Mouse (Mus musculus) forebrain, embryonic 10.5 days (tissue): ENCODE data around the gene Rrp1b. TPM values are rescaled to one million over a fixed set of nuclear protein-coding genes. Genes with fewer than 3 reads are reported as not detected.

Experiments used
- DNase-seq: peaks from one replicate; pipeline ENCODE4 v3.0.0-alpha.2; 2017; ENCODE audit warnings: low spot score; ENCODE audit errors: extremely low spot score
- H3K27ac ChIP-seq: fragments of 300-500 bp; sonication (generic); 2 replicates; pipeline ENCODE4 v1.5.1; 2016; ENCODE audit warnings: mild to moderate bottlenecking
- H3K27me3 ChIP-seq: fragments of 300-500 bp; sonication (generic); 2 replicates; pipeline ENCODE4 v1.6.1; 2016; ENCODE audit warnings: mild to moderate bottlenecking; ENCODE audit not compliant: poor library complexity, severe bottlenecking
- H3K36me3 ChIP-seq: fragments of 300-500 bp; sonication (generic); replicated peaks from 2 replicates; pipeline ENCODE4 v1.6.1; 2016; ENCODE audit warnings: mild to moderate bottlenecking, moderate library complexity
- H3K4me1 ChIP-seq: fragments of 300-500 bp; sonication (generic); 2 replicates; pipeline ENCODE4 v1.6.1; 2016
- H3K4me3 ChIP-seq: fragments of 300-500 bp; sonication (generic); 2 replicates; pipeline ENCODE4 v1.5.1; 2016; ENCODE audit warnings: mild to moderate bottlenecking, moderate library complexity
- H3K9me3 ChIP-seq: fragments of 300-500 bp; sonication (generic); 2 replicates; pipeline ENCODE4 v1.6.1; 2016; ENCODE audit warnings: mild to moderate bottlenecking, moderate library complexity
- WGBS: fragments of 180-500 bp; shearing (Covaris S2); methylation state at CpG from one replicate; pipeline ENCODE4 v1.1.7; 2016; 5-methylcytosine and 5-hydroxymethylcytosine counted together
- polyA plus RNA-seq: library from polyadenylated mRNA; unstranded; fragments of >200 nt; fragmentation: Nextera tagmentation; extraction: Ambion mirVana; gene quantifications from 2 replicates; pipeline ENCODE4 v1.2.1, GENCODE M21; 2016

The Rrp1b gene
- polyA plus RNA-seq, 1 experiment from 2014 or later = 109 TPM

- Histone ChIP-seq H3K9me3 (no peaks in the 10 kb centered on the region), H3K27ac (no peak overlapping the region), H3K36me3 (no peaks in the 10 kb centered on the region), H3K4me1 (no peaks in the 10 kb centered on the region), H3K4me3 (no peak overlapping the region), H3K27me3 (no peaks in the 10 kb centered on the region)
- DNase-seq = no peak
Observed at GRCm38 (mm10) chr17:32013659-32014058, 22.2 kb upstream of the Rrp1b start.

DNA sequence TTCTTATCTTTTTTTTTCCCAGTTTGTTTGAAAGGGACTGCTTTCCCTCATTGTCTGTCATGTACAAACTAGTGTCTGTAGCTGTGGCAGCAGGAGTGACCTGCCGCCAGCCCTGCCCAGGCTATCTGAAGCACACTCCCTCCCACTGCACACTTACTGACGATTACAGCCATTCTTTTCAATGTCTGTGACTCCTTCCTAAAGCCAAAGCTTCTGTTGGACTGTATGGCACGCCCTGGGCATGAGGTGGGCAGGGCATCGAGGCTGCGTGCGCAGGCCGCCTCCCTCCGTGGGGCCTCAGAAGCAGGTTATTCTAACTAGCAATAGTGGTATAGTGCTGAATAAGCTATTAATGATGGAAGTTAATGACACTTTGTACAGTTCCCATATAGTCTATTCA, 19.4 kb upstream of the Rrp1b start:
- DNase-seq = no peak
- H3K27ac ChIP-seq = no peak overlapping the region
- no peaks in the 10 kb centered on the region for H3K9me3 ChIP-seq
- no peaks in the 10 kb centered on the region for H3K36me3 ChIP-seq
- no peak overlapping the region for H3K4me3 ChIP-seq
- no peaks in the 10 kb centered on the region for H3K27me3 ChIP-seq
- H3K4me1 ChIP-seq = no peaks in the 10 kb centered on the region
- WGBS = 90% methylated on average over 8 of the region's 8 CpGs

DNA sequence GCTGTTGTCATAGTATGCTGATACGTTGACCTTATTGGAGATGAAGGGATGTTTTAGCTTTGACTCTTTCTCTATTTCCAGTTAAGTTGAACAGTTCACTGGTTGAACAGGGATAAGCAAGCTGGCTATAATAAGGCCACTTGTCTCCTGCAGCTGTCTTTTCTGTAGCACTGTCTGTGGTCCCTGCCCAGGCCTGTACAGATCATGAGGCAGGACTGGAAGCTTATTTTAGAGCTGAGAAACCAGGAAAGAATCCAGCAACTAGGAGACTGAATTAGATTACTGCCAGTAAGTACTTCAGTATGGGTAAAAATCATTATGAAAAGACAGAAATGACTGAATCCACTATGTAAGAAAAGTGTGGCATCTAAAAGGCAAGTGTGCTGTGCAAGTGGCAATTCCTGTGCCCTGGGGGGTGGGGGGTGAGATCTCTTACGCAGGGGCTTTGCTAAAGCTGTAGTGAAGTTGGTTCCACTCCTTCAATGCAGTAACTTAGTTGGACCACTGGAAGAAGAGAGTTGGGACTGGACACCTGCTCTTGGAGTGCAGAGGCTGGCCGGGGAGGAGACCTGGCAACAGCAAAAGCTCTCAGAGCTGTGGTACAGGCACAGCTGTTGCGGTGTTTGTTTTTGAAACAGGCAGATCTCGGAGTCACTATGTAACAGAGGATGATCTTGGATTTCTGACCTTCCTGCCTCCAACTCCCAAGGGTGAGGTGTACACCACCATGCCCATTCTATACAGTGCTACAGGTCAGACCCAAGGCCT, 17.6 kb upstream of the Rrp1b start:
- Histone ChIP-seq H3K36me3 (no peaks in the 10 kb centered on the region), H3K27ac (no peak overlapping the region), H3K27me3 (no peaks in the 10 kb centered on the region), H3K9me3 (no peaks in the 10 kb centered on the region), H3K4me1 (no peaks in the 10 kb centered on the region), H3K4me3 (no peak overlapping the region)
- DNase-seq = no peak
- 87% methylated on average over 5 of the region's 5 CpGs for WGBS

DNA sequence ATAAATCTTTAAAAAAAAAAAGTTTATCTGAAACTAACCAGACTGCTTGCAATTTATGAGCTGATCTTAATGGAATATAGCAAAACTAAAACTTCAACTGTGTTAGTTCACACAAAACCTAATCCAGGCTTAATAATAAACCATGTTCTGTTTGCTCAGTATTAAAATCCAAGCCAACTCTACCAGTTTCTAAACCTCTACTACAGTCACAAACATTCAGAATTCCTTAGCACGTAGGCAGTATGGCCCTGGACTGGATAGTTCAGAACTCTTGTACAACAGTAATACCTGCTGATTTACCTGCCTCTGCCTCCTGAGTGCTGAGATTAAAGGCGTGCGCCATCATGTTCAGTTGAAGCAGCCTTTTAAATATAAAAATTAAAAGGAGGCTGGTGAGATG, 13.9 kb upstream of the Rrp1b start:
- 89% methylated on average over 3 of the region's 3 CpGs for WGBS
- H3K9me3 ChIP-seq = no peaks in the 10 kb centered on the region
- H3K4me1 ChIP-seq = 0 out of 2 replicates have a peak, but pooled peaks cover 5% of the 10 kb centered on the region
- no peak for DNase-seq
- no peak overlapping the region for H3K4me3 ChIP-seq
- no peak overlapping the region for H3K27ac ChIP-seq
- no peaks in the 10 kb centered on the region for H3K36me3 ChIP-seq
- H3K27me3 ChIP-seq = no peaks in the 10 kb centered on the region

- 87% methylated on average over 6 of the region's 6 CpGs for WGBS
- no peak for DNase-seq
Observed at GRCm38 (mm10) chr17:32022551-32022950, 13.3 kb upstream of the Rrp1b start.

GRCm38 (mm10) chr17:32023088-32023487, 12.8 kb upstream of the Rrp1b start:
- Histone ChIP-seq H3K36me3 (no peaks in the 10 kb centered on the region), H3K4me3 (no peak overlapping the region), H3K9me3 (no peaks in the 10 kb centered on the region), H3K4me1 (0 out of 2 replicates have a peak, but pooled peaks cover 5% of the 10 kb centered on the region), H3K27ac (no peak overlapping the region), H3K27me3 (no peaks in the 10 kb centered on the region)
- 84% methylated on average over 8 of the region's 8 CpGs for WGBS
- DNase-seq = no peak

More at GRCm38 (mm10) chr17:32022551-32022950, 13.3 kb upstream of the Rrp1b start:
- H3K4me1 ChIP-seq = 0 out of 2 replicates have a peak, but pooled peaks cover 5% of the 10 kb centered on the region
- no peaks in the 10 kb centered on the region for H3K27me3 ChIP-seq
- no peaks in the 10 kb centered on the region for H3K9me3 ChIP-seq
- H3K27ac ChIP-seq = no peak overlapping the region
- no peak overlapping the region for H3K4me3 ChIP-seq
- no peaks in the 10 kb centered on the region for H3K36me3 ChIP-seq

DNA sequence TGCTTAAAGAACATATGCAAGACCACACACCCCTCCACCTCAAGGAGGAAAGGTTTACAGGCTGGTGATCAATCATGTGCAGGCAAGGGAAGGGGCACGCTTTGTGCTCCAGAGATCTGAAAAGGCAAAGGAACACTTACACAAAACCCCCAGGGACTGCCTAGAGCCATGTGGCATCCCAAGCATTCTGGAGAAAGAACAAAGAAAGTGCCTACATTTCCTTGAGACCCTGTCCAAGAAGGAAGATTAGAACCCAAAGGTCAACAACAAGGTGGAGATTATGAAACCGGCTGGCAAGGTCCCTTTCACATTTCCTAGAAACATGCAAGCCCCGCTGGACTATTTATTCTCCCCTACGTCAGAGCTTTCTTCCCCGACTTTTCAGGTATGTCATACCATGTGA, 11.2 kb upstream of the Rrp1b start:
- no peaks in the 10 kb centered on the region for H3K27me3 ChIP-seq
- H3K36me3 ChIP-seq = no peaks in the 10 kb centered on the region
- 0 out of 2 replicates have a peak, but pooled peaks cover 5% of the 10 kb centered on the region for H3K4me1 ChIP-seq
- H3K4me3 ChIP-seq = no peak overlapping the region
- H3K27ac ChIP-seq = 0 out of 2 replicates have a peak overlapping the region, but pooled peaks have one; percentile 5
- no peaks in the 10 kb centered on the region for H3K9me3 ChIP-seq
- 79% methylated on average over 5 of the region's 5 CpGs for WGBS
- DNase-seq = no peak

DNA sequence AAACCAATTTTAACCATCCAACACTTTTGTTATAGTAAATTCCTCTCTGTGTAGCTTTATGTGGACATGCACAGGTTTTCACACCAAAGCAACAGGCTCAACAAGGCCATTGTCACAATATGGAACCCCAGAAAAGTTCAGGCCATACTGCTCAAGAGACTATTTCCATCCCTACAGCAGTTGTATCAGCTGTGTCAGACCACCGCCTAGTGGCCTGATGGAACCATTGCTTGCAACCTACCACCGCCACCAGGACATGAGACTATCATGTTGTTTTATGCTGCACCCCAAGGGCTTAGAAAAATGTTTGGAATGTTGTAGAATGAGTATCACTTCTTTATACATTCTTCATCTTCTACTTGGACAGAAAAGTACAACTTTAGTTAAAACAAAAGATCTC, 10.5 kb upstream of the Rrp1b start:
- peak; percentile 59 for DNase-seq
- 12% methylated on average over 2 of the region's 2 CpGs for WGBS
- Histone ChIP-seq H3K27ac (no peak overlapping the region), H3K27me3 (no peaks in the 10 kb centered on the region), H3K4me3 (no peak overlapping the region), H3K9me3 (no peaks in the 10 kb centered on the region), H3K36me3 (no peaks in the 10 kb centered on the region), H3K4me1 (0 out of 2 replicates have a peak, but pooled peaks cover 5% of the 10 kb centered on the region)

DNA sequence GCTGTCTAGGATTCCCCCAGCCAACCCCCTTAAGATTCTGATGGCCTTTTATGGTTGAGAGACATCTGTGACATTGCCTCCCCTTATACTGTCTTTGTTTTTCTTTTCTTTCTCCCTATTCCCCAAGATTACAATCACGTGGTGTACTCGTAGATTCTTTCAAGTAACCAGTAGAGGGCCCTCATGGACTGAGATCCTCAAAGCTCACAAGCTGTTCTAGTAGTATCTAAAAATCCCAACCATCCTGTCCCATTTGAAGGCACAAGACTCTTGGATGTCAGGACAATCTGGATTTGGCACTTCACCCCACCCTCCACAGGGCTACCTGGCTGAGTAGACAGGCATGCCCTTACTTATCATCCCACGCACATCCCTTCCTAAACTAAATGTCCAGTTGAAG, 8.2 kb upstream of the Rrp1b start:
- WGBS = 28% methylated on average over 3 of the region's 3 CpGs
- no peaks in the 10 kb centered on the region for H3K9me3 ChIP-seq
- no peak for DNase-seq
- H3K27me3 ChIP-seq = no peaks in the 10 kb centered on the region
- no peak overlapping the region for H3K4me3 ChIP-seq
- peaks cover 10% of the 10 kb centered on the region; the same call in 1 of the 2 replicates for H3K4me1 ChIP-seq
- H3K27ac ChIP-seq = 0 out of 2 replicates have a peak overlapping the region, but pooled peaks have one; percentile 31
- no peaks in the 10 kb centered on the region for H3K36me3 ChIP-seq

DNA sequence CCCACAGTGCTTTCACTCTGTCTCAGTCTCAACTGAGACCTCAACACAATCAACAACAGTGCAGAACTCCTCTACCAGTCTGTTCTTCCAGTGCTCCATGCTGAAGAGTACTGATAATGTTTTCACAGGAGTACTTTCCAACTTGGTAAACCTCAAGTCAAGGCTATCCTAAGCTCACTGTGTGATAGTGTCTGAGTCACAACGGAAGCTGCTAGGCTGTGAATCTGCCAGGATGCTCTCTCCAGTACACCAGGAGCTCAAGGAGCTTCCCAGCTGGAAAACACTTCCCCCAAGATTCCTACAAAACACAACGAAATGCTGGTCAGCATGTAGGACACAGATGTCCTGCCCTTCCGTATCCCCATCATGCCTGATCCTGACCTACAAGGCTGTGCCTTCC, 7.6 kb upstream of the Rrp1b start:
- Histone ChIP-seq H3K9me3 (no peaks in the 10 kb centered on the region), H3K36me3 (no peaks in the 10 kb centered on the region), H3K27ac (no peak overlapping the region), H3K4me1 (peaks cover 10% of the 10 kb centered on the region; the same call in 1 of the 2 replicates), H3K4me3 (no peak overlapping the region), H3K27me3 (no peaks in the 10 kb centered on the region)
- WGBS = 85% methylated on average over 3 of the region's 3 CpGs
- DNase-seq = no peak

GRCm38 (mm10) chr17:32031684-32032083, 4.2 kb upstream of the Rrp1b start:
- Histone ChIP-seq H3K36me3 (no peaks in the 10 kb centered on the region), H3K4me3 (no peak overlapping the region), H3K27me3 (no peaks in the 10 kb centered on the region), H3K4me1 (peaks cover 13% of the 10 kb centered on the region), H3K9me3 (no peaks in the 10 kb centered on the region), H3K27ac (no peak overlapping the region)
- DNase-seq = no peak
- 49% methylated on average over 7 of the region's 7 CpGs for WGBS

DNA sequence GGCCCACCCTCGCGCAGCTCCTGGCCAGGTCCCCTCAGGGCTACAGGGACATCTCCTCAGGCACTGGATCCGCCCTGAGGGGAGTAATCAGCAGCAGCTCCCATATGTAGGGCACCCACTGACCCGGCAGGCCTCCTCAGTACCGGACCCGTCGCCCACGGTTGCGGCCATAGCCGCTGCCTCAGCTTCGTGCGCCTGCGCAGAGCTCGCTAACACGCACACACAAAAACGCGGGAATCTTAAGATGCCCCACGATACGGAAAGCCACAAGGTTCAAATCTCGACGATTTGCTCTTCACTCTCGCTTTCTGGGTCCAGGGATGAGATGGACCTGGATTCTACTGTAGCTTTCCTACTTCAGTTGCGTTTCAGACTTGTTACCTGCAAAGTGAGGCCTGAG, 1.6 kb upstream of the Rrp1b start:
- Histone ChIP-seq H3K9me3 (no peaks in the 10 kb centered on the region), H3K4me3 (no peak overlapping the region), H3K27ac (no peak overlapping the region), H3K27me3 (no peaks in the 10 kb centered on the region), H3K36me3 (peaks cover 11% of the 10 kb centered on the region), H3K4me1 (peaks cover 33% of the 10 kb centered on the region)
- no peak for DNase-seq
- whole genome bisulfite sequencing = 90% methylated on average over 23 of the region's 23 CpGs

GRCm38 (mm10) chr17:32036509-32037438, 874 bp downstream of the Rrp1b start:
- DNase-seq = no peak
- no peaks in the 10 kb centered on the region for H3K9me3 ChIP-seq
- peak overlapping the region; percentile 86 for H3K4me3 ChIP-seq
- no peaks in the 10 kb centered on the region for H3K27me3 ChIP-seq
- peak overlapping the region; percentile 93 for H3K27ac ChIP-seq
- H3K36me3 ChIP-seq = peaks cover 30% of the 10 kb centered on the region
- H3K4me1 ChIP-seq = peaks cover 29% of the 10 kb centered on the region
- under 1% methylated on average over 46 of the region's 46 CpGs for WGBS
